Mouse (Mus musculus): ENCODE results near the gene Dnase1l3.

Dnase1l3 gene

GRCm38 (mm10) chr14:7994271-7994767, at the start of gene Dnase1l3:
Gene Dnase1l3, minus strand, starts transcription at chr14:7994573.
- DNase-seq = no peak

- no peak for DNase-seq
Observed at GRCm38 (mm10) chr14:8042577-8042976, 48.2 kb upstream of the Dnase1l3 start.

GRCm38 (mm10) chr14:8042120-8042519, 47.7 kb upstream of the Dnase1l3 start:
- DNase-seq = no peak

DNA sequence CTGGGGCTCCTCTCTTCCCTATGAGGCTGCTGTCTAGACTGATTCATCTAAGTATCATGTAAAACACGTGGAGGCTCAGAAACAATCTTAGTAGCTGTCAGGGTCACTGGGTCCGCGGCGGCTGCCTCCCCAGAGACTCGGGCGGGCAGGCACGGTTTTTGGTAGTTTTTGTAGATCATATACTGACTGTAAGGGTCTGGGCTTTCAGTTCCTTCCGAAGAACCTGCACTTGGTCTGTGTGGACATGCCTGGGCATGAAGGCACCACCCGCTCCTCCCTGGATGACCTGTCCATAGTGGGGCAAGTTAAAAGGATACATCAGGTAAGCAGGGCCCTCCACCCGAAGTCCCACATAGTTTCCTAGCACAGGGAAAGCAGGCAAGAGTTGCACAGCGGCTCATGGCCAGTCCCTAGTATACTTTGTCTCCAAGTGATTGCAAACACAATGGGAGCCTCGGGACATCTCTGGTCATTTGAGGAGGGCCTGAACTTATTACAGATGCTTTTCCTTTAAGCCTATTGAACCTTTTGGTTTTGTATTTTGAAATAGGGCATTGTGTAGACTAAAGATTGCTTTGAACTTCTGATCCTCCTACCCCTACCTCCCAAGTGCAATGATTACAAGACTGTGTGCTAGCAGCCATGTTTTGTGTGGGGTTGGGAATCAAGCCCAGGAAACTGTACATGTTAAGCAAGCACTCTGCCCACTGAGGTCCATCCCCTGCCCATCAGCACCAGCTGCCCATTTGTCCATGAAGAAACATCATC, 46.7 kb upstream of the Dnase1l3 start:
- no peak for DNase-seq

DNA sequence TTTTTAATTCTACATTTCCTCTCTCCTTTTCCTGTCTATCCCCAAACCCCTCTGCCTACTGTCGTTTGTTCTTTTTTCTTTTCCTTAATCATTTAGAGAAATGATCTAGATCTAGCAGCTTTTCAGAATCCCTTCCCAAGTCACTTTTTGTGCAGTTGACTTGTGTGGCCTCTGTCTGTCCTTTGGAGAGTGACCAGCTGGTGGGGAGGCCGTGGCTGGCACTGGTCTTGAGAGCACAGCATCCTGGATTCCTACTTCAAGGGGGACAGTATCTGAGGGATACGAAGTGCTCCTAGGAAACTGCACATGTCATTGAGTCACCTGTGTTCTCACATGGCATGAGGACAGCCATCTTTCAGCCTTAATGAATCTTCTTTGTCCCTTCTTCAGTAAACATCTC, 45.8 kb upstream of the Dnase1l3 start:
- DNase-seq = no peak

- DNase-seq = peak; percentile 84
Observed at GRCm38 (mm10) chr14:8038791-8039448, 44.5 kb upstream of the Dnase1l3 start.

DNA sequence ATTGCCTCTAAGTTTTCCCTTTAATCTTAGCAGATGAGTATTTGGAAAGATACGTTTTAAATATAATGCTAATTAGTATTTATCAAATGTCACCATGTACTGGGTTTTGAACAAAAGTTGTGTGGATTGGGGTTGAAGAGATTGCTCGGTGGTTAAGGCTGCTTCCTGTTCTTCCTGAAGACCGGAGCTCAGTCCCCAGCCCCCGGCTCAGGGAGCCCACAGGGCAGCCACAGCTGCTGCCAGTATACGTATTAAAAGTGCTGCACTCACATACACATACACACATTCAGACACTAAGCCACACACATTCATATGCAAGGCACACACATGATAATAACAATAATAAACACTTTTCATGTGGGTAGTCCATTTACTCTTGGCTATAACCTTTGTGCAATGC, 43.8 kb upstream of the Dnase1l3 start:
- no peak for DNase-seq

GRCm38 (mm10) chr14:8036406-8036805, 42.0 kb upstream of the Dnase1l3 start:
- DNase-seq = no peak

GRCm38 (mm10) chr14:8035951-8036350, 41.6 kb upstream of the Dnase1l3 start:
- DNase-seq = no peak

DNA sequence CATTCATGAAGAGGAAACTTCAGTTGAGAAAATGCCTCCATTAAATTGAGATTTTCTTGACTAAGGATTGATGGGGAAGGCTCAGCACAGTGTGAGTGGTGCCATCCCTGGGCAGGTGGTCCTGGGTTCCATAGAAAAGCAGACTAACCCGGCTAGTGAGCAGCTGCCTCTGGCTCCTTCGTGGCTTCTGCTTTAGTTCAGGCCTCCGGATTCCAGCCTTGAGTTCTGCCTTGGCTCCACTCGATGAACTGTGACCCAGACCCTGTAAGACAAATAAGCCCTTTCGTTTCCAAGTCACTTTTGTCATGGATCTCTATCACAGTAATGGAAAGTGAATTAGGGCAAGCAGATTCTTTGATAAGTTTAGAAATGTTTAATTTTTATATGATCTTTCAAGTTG, 40.2 kb upstream of the Dnase1l3 start:
- DNase-seq = no peak

DNA sequence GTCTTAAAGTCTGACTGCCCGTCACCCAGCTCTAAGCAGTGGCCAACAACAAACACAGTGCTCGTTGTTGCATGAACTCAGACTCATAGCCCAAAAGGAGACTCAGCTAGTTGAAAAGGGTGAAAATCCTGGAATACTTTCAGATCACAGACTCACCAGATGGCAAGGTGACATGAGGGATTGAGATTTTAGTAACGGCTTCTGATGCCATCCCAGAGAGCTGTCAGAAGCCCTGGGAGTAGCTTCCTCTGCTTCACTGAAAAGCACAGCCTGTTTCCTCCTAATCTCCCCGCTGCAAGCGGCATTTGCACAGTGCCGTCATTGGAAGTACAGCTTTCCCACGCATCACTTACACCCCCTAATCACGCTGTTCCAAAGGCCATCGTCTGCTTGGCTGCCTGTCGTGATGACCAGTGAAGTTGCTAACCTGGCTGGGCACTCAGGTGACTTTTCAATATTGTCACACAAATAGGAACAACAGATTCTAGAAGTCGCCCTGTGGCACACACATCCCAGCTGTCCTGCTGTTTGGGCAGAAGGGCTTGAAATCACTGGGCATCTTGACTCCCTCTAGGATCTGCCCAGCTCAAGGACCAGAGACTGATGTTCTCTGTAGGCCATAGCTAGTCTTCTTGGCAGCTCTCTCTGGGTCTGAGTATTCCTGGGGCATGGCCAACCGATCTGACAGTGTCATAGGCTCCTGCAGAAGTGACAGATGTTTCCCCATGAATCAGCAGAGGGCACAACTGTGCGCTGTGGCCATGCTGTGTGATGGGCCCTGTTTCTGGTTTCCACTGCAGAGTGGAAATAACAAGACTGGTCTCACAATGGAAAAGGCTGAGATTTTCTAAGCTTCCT, 37.9 kb upstream of the Dnase1l3 start:
- peak; percentile 84 for DNase-seq

DNA sequence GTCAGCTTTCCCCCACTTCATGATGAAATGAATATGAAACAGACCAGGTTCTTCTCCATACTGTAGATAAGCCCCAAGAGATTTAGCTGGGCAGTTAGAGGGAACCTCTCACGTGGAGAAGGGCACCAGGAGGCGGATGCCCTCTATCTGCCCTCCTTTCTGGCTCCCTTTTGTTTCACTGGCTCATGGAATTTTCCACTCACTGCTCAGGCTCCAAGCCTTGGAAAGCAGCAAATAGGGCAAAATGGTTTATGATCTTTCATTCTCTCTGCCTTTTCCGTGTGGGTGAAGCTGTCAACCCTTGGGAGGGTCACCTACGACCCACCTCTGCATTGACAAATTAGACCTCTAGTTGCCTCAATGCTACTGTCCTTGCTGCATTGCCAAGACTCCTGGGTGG, 36.2 kb upstream of the Dnase1l3 start:
- DNase-seq = peak; percentile 53

- DNase-seq = no peak
Observed at GRCm38 (mm10) chr14:8029752-8030151, 35.4 kb upstream of the Dnase1l3 start.

DNA sequence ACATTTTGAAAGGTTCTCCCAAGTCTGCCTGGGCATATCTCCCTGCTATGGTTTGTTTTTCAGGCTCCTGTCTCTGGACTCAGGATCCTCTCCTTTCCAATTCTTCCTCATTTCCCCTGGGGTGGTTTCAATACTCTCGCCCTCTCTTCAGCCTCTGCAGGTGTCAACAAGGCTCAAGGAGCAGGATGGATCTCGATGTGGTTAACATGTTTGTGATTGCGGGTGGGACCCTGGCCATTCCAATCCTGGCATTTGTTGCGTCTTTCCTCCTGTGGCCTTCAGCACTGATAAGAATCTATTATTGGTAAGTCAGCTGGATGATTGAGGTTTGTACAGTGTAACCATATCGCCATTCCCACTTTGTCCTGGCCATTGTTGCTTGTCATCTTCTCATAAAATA, 33.7 kb upstream of the Dnase1l3 start:
- DNase-seq = no peak

DNA sequence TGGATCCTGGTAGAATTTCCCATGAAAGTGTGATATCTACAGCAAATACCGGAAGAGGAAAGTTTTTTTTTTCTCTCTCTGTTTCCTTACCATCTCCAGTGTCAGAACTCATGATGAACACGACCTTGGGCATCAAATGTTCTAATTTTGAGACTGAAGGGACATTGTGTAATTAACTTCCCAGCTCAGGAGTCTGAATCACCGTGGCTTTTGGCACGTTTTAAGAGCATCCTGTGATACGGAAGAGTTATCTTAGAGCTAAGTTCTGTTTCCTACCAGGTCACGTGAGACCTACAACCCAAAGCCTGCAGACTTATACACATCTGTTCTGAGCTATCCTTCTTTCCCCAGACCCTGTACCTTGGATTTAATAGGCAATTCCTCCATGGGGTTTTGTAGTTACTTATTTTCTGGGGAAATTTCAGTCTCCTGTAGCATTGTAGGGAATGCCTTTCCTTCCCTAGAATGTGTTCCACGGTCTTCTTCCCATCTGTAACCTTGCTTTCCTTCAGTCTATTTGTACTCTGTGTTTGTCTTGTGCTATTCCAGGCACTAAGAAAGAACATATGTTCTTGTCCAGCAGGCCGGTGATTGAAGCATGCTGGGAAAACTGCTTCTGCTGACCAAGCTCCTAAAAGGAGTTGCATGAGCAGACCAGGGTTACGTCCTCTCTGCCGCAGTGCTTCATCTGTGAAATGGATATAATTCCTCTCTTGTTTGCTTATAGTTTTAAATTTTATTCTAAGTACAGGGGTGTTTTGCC, 32.6 kb upstream of the Dnase1l3 start:
- DNase-seq = peak; percentile 51

- DNase-seq = no peak
Observed at GRCm38 (mm10) chr14:8024936-8025335, 30.6 kb upstream of the Dnase1l3 start.

DNA sequence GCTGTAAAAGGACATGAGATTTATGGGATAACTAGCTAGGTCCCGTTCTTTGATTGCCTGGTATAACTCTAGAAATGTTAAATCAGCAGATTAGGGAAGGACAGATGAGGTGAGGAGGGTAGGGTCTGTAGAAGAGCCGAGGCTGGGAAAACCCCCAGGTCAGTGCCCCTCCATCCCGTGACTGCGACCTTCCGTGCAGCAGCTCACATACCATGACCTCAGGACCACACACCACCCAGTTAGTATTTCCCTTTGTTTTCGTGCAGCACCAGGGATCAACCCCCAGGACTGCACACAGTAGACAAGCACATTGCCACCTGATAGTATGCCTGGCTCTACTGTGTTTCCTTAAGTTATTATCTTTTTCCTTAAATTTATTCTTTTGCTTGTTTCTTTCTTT, 30.1 kb upstream of the Dnase1l3 start:
- no peak for DNase-seq

GRCm38 (mm10) chr14:8020546-8020945, 26.2 kb upstream of the Dnase1l3 start:
- DNase-seq = no peak

DNA sequence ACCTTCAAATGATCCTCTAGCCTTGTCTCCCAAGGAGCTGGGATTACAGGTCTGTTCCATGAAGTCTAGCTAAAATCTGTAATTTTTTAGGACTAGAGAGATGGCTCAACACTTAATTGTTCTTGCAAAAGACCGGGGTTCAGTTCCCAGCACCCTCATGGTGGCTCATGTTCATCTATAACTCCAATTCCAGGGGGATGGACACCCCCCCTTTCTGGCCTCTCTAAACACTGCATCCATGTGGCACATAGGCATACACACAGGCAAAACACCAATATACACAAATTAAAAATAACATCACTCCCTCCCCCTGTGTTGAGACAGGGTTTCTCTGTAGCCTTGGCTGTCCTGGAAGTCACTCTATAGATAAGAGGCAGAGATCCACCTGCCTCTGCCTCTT, 25.6 kb upstream of the Dnase1l3 start:
- no peak for DNase-seq

- no peak for DNase-seq
Observed at GRCm38 (mm10) chr14:8016951-8017350, 22.6 kb upstream of the Dnase1l3 start.

- no peak for DNase-seq
Observed at GRCm38 (mm10) chr14:8016276-8016675, 21.9 kb upstream of the Dnase1l3 start.

DNA sequence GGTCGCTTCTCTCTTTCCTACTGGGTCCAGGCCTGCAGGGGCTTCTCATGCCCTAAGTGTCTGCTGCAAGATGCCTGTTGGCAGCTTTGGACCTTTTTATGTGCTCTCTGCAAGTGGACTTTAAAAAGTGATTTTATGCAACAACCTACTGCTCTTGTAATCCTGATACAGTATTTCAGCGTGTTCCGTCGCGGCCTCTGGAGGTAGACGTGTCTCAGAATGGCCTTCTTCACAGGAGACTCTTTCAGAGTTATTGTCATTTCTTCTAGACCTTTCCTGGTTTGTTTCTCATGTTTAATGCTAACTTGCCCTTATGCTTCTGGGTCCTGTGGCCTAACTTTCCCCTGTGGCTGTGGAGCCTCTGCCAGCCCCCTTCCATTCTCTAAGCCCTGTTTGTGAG, 21.4 kb upstream of the Dnase1l3 start:
- no peak for DNase-seq

DNA sequence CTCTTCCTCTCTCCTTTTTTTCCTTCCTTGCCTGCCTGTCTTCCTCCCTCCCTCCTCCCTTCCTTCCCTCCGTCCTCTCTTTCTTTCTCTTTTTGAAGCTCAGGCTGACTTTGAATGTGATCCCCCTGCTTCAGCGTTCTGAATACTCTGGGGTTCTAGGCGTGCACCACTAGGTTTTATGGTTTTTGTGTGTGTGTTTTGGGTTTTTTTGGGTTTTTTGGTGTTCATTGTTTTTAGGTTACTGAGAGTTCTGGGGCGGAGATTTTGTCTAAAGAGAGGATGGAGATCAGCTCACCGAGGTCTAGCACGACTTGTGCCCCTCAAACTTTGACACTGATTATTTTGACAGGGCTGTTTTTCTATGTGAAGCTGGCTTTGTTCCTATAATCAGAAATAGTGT, 17.6 kb upstream of the Dnase1l3 start:
- no peak for DNase-seq

Data from cerebellum, adult 9-11 months (tissue).